ENCODE assay signal across 8 mouse cellular contexts in the genomic region with DNA sequence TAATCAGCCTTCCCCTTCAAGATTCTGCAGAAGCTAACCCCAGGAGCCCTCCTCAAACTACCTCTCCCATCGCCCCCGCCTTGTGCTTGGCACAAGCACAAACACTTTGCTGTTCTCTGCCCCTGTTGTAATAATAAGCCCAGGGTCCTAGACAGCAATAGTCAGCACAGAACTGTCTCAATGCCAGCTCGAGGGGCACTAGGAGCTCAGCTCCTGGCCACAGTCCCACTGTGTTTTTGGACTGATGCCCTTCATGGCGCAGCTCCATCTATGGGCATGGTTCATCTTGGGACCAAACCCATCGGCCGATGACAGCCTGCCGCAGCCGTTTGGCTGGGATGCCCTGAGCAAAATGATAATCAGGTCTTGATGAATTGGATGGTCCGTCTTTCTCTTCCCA.
DNase-seq lines count a peak whose midpoint lies in the region; ATAC-seq lines count a peak whose summit lies in the region.

No protein-coding gene starts in this region.

- 0 out of 2 replicates have a peak overlapping the region, but pooled peaks have one; percentile 9 for H3K27ac ChIP-seq in embryonic facial prominence, embryonic 13.5 days
- H3K27ac ChIP-seq in embryonic facial prominence, embryonic 10.5 days (replicated peaks), result no peak overlapping the region
- H3K27ac ChIP-seq in midbrain, embryonic 13.5 days, result no peak overlapping the region
- H3K27ac ChIP-seq in midbrain, embryonic 10.5 days (replicated peaks), result no peak overlapping the region
- peak overlapping the region; percentile 34; the same call in 1 of the 2 replicates for H3K27ac ChIP-seq in stomach, embryonic 16.5 days (ENCODE audit: low read length)

- no peak overlapping the region for H3K4me2 ChIP-seq in embryonic facial prominence, embryonic 13.5 days
- no peak overlapping the region for H3K4me2 ChIP-seq in midbrain, embryonic 13.5 days (replicated peaks)
- H3K4me2 ChIP-seq in stomach, embryonic 16.5 days (ENCODE audit: low read depth, low read length), result no peak overlapping the region

- H3K36me3 ChIP-seq in embryonic facial prominence, embryonic 13.5 days, result no peaks in the 10 kb centered on the region
- no peaks in the 10 kb centered on the region for H3K36me3 ChIP-seq in embryonic facial prominence, embryonic 10.5 days (replicated peaks)
- H3K36me3 ChIP-seq in midbrain, embryonic 13.5 days, result no peaks in the 10 kb centered on the region
- no peaks in the 10 kb centered on the region for H3K36me3 ChIP-seq in midbrain, embryonic 10.5 days
- no peaks in the 10 kb centered on the region for H3K36me3 ChIP-seq in stomach, embryonic 16.5 days (ENCODE audit: control insufficient read depth, insufficient read depth, low read length)

- H3K9me3 ChIP-seq in embryonic facial prominence, embryonic 13.5 days, result no peaks in the 10 kb centered on the region
- no peaks in the 10 kb centered on the region for H3K9me3 ChIP-seq in embryonic facial prominence, embryonic 10.5 days
- H3K9me3 ChIP-seq in midbrain, embryonic 13.5 days, result no peaks in the 10 kb centered on the region
- H3K9me3 ChIP-seq in midbrain, embryonic 10.5 days (replicated peaks), result no peaks in the 10 kb centered on the region
- no peaks in the 10 kb centered on the region for H3K9me3 ChIP-seq in stomach, embryonic 16.5 days (replicated peaks; ENCODE audit: control insufficient read depth, low read length)

- H3K9ac ChIP-seq in embryonic facial prominence, embryonic 13.5 days, result no peak overlapping the region
- no peak overlapping the region for H3K9ac ChIP-seq in midbrain, embryonic 13.5 days (replicated peaks)
- no peak overlapping the region for H3K9ac ChIP-seq in stomach, embryonic 16.5 days (ENCODE audit: low read length)

- intact Hi-C loops in left cerebral cortex, postnatal 4 days (cut with DNase I), result no loop called here

- ATAC-seq in embryonic facial prominence, embryonic 13.5 days (ENCODE audit: insufficient number of reproducible peaks, insufficient read depth, low FRiP score, low TSS enrichment, low read depth), result peak; percentile 56; the same call in 1 of the 2 replicates
- ATAC-seq in midbrain, embryonic 13.5 days, result peak; percentile 68; the same call in 1 of the 2 replicates
- peak; percentile 47; the same call in 1 of the 2 replicates for ATAC-seq in stomach, embryonic 16.5 days (ENCODE audit: insufficient read depth, low FRiP score)

- H3K27me3 ChIP-seq in embryonic facial prominence, embryonic 13.5 days, result peaks cover 3% of the 10 kb centered on the region; the same call in 1 of the 2 replicates
- H3K27me3 ChIP-seq in embryonic facial prominence, embryonic 10.5 days (replicated peaks; ENCODE audit: low read depth, poor library complexity, severe bottlenecking), result no peaks in the 10 kb centered on the region
- H3K27me3 ChIP-seq in midbrain, embryonic 13.5 days, result no peaks in the 10 kb centered on the region
- no peaks in the 10 kb centered on the region for H3K27me3 ChIP-seq in midbrain, embryonic 10.5 days (ENCODE audit: low read depth, poor library complexity, severe bottlenecking)
- no peaks in the 10 kb centered on the region for H3K27me3 ChIP-seq in stomach, embryonic 16.5 days (ENCODE audit: control insufficient read depth, insufficient read depth, low read length)

- DNase-seq in embryonic facial prominence, embryonic 10.5 days (ENCODE audit: low spot score), result no peak
- no peak for DNase-seq in midbrain, embryonic 10.5 days (ENCODE audit: low spot score)
- DNase-seq in heart, adult 9 months (ENCODE audit: low spot score in 2 of 2), result peak; percentile 30 to 70
- peak; percentile 97 for DNase-seq in left cerebral cortex, postnatal 4 days
- DNase-seq in testis, postnatal 10 days (ENCODE audit: low spot score), result no peak

- H3K4me3 ChIP-seq in embryonic facial prominence, embryonic 13.5 days, result no peak overlapping the region
- H3K4me3 ChIP-seq in embryonic facial prominence, embryonic 10.5 days, result no peak overlapping the region
- no peak overlapping the region for H3K4me3 ChIP-seq in midbrain, embryonic 13.5 days (replicated peaks)
- H3K4me3 ChIP-seq in midbrain, embryonic 10.5 days, result no peak overlapping the region
- no peak overlapping the region for H3K4me3 ChIP-seq in stomach, embryonic 16.5 days (replicated peaks; ENCODE audit: low read length)

- H3K4me1 ChIP-seq in embryonic facial prominence, embryonic 13.5 days, result peaks cover 8% of the 10 kb centered on the region
- no peaks in the 10 kb centered on the region for H3K4me1 ChIP-seq in embryonic facial prominence, embryonic 10.5 days
- H3K4me1 ChIP-seq in midbrain, embryonic 13.5 days (replicated peaks), result no peaks in the 10 kb centered on the region
- H3K4me1 ChIP-seq in midbrain, embryonic 10.5 days, result no peaks in the 10 kb centered on the region
- H3K4me1 ChIP-seq in stomach, embryonic 16.5 days (ENCODE audit: control insufficient read depth, insufficient read depth, low read length), result peaks cover 8% of the 10 kb centered on the region

- WGBS in embryonic facial prominence, embryonic 13.5 days, result 62% methylated on average over 9 of the region's 9 CpGs
- 93% methylated on average over 9 of the region's 9 CpGs for WGBS in embryonic facial prominence, embryonic 10.5 days
- 87% methylated on average over 9 of the region's 9 CpGs for WGBS in midbrain, embryonic 13.5 days
- WGBS in midbrain, embryonic 10.5 days, result 94% methylated on average over 9 of the region's 9 CpGs
- WGBS in stomach, embryonic 16.5 days, result 68% methylated on average over 9 of the region's 9 CpGs

Comparison
In these comparisons a context has a peak if more than half of its experiments do, and no peak if none do; other contexts are left out.
1. H3K27ac ChIP-seq: peak in embryonic facial prominence, embryonic 13.5 days (single experiment) and stomach, embryonic 16.5 days (single experiment); none in embryonic facial prominence, embryonic 10.5 days (single experiment), midbrain, embryonic 13.5 days (single experiment) and midbrain, embryonic 10.5 days (single experiment).
2. DNase-seq: peak in heart, adult 9 months (2 of 2) and left cerebral cortex, postnatal 4 days (single experiment); none in embryonic facial prominence, embryonic 10.5 days (single experiment), midbrain, embryonic 10.5 days (single experiment) and testis, postnatal 10 days (single experiment).
3. Peak in every context shown above with its lines, with median percentiles within 50 percentile points of each other: ATAC-seq.